In genomic region chr6:18177509-18177908, GRCm38 (mm10) we compare ENCODE assay signal across 26 mouse cellular contexts. TPM values are rescaled to one million over a fixed set of nuclear protein-coding genes. Genes with fewer than 3 reads are reported as not detected.
"Had no signal": no experiment of that assay in that cellular context is flagged by ENCODE, and none has a peak within 500 bp of the region (broad histone marks: within the 10 kb centered on the region; RNA-seq: fewer than 3 reads in every experiment).

No protein-coding gene starts in this region.

- H3K9me3 ChIP-seq: heart, embryonic 13.5 days; heart, embryonic 15.5 days; hindbrain, embryonic 13.5 days; hindbrain, embryonic 15.5 days; limb, embryonic 13.5 days; limb, embryonic 15.5 days; liver, embryonic 12.5 days had no signal

- H3K36me3 ChIP-seq: heart, embryonic 13.5 days; heart, embryonic 15.5 days; hindbrain, embryonic 13.5 days; hindbrain, embryonic 15.5 days; limb, embryonic 13.5 days; limb, embryonic 15.5 days; liver, embryonic 12.5 days had no signal

- H3K27ac ChIP-seq: heart, adult 2 months; heart, embryonic 13.5 days; heart, embryonic 15.5 days; hindbrain, embryonic 13.5 days; hindbrain, embryonic 15.5 days; hindbrain, postnatal 0 days; limb, embryonic 13.5 days; limb, embryonic 15.5 days; liver, embryonic 12.5 days; liver, embryonic 14.5 days had no signal

- DNase-seq: gastrocnemius, postnatal 14 days; gastrocnemius, postnatal 36 days; heart, adult 11 months; heart, adult 2 months; heart, postnatal 14 days; heart, postnatal 36 days; kidney, adult 11 months; kidney, adult 8-10 months; kidney, postnatal 10 days; kidney, postnatal 25 days; layer of hippocampus, adult 9-11 months; layer of hippocampus, postnatal 36 days; left cerebral cortex, postnatal 4 days had no signal

- H3K4me1 ChIP-seq: heart, embryonic 13.5 days; heart, embryonic 15.5 days; hindbrain, embryonic 13.5 days; hindbrain, embryonic 15.5 days; limb, embryonic 13.5 days; limb, embryonic 15.5 days; liver, embryonic 12.5 days had no signal

- ATAC-seq: hindbrain, postnatal 0 days; intestine, embryonic 16.5 days; liver, embryonic 12.5 days had no signal

- H3K9ac ChIP-seq: heart, embryonic 13.5 days; heart, embryonic 15.5 days; hindbrain, embryonic 13.5 days; hindbrain, embryonic 15.5 days; limb, embryonic 13.5 days; limb, embryonic 15.5 days; liver, embryonic 12.5 days; liver, embryonic 14.5 days had no signal

- H3K4me3 ChIP-seq: heart, adult 2 months; heart, embryonic 13.5 days; heart, embryonic 15.5 days; hindbrain, embryonic 13.5 days; hindbrain, embryonic 15.5 days; limb, embryonic 13.5 days; limb, embryonic 15.5 days; liver, embryonic 12.5 days had no signal

- H3K27me3 ChIP-seq: heart, embryonic 13.5 days; heart, embryonic 15.5 days; hindbrain, embryonic 15.5 days; limb, embryonic 13.5 days; limb, embryonic 15.5 days; liver, embryonic 12.5 days had no signal

- H3K4me2 ChIP-seq: heart, embryonic 11.5 days; heart, embryonic 13.5 days; heart, embryonic 15.5 days; hindbrain, embryonic 13.5 days; hindbrain, embryonic 15.5 days; limb, embryonic 13.5 days; limb, embryonic 15.5 days; liver, embryonic 12.5 days had no signal

RNA-seq across cellular contexts. Expression of gene Cftr, which starts 7.0 kb away (rescaled TPM):
- total RNA-seq: gastrocnemius, adult 18-20 months; gastrocnemius, adult 8-10 months; gastrocnemius, postnatal 14 days; gastrocnemius, postnatal 36 days had no signal
